ENCODE assay signal across 17 mouse cellular contexts in the genomic region with DNA sequence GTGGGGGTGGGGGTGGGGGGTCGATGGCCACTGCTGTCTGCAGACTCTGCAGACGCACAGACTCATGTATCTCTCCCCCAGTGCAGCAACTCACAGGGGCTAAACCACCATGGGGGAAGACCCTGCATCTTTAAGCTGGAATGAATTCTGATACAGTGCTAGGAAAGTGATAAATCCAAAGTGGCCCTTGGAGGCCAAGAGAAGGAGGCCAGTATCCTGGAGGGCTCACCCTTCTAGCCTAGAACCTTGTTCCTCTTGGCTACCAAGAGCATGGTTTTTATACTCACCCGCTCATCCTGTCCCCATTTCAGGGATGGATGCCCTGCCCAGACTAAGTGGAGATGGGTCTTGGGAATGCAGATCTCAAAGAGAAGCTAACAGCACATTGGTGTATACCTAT. TPM values are rescaled to one million over a fixed set of nuclear protein-coding genes. Genes with fewer than 3 reads are reported as not detected.
DNase-seq lines count a peak whose midpoint lies in the region; ATAC-seq and TF ChIP-seq lines count a peak whose summit lies in the region.
"Had no signal": no experiment of that assay in that cellular context is flagged by ENCODE, and none has a peak within 500 bp of the region (broad histone marks: within the 10 kb centered on the region; RNA-seq: fewer than 3 reads in every experiment).

No protein-coding gene starts in this region.

- DNase-seq in cerebellum, adult 9-11 months: peak; percentile 55
- no peak for DNase-seq in cerebellum, postnatal 4 days (ENCODE audit: low spot score in 2 of 2)
- DNase-seq in heart, postnatal 25 days (ENCODE audit: low spot score): no peak
- no peak for DNase-seq in layer of hippocampus, adult 2 months (ENCODE audit: low spot score in 2 of 2)
- DNase-seq in layer of hippocampus, adult 8-10 months (ENCODE audit: low spot score in 2 of 2): no peak
- DNase-seq: B cell, adult 2 months; liver, postnatal 0 days; right cerebral cortex, postnatal 25 days; thymus, postnatal 4 days had no signal

- TF ChIP-seq CTCF in layer of hippocampus, adult 2 months (conservative IDR thresholded peaks at IDR 0.05): no peak

- intact Hi-C loops in heart, postnatal 25 days (cut with DNase I): no loop called here

- no peaks in the 10 kb centered on the region for H3K9me3 ChIP-seq in heart, embryonic 15.5 days (replicated peaks)
- no peaks in the 10 kb centered on the region for H3K9me3 ChIP-seq in limb, embryonic 12.5 days
- H3K9me3 ChIP-seq: limb, embryonic 15.5 days had no signal

- ATAC-seq in heart, embryonic 15.5 days (replicated peaks; ENCODE audit: insufficient number of reproducible peaks, insufficient read depth, low FRiP score, low read depth): no peak
- ATAC-seq in limb, embryonic 12.5 days (ENCODE audit: insufficient number of reproducible peaks, insufficient read depth, low FRiP score, low TSS enrichment, low read depth): no peak
- ATAC-seq: forebrain, embryonic 14.5 days; intestine, postnatal 0 days; liver, postnatal 0 days; midbrain, embryonic 16.5 days had no signal

- H3K27ac ChIP-seq in heart, embryonic 15.5 days: no peak overlapping the region
- H3K27ac ChIP-seq in layer of hippocampus, adult 2 months: peak overlapping the region; percentile 70
- no peak overlapping the region for H3K27ac ChIP-seq in limb, embryonic 12.5 days
- H3K27ac ChIP-seq: hindbrain, embryonic 14.5 days; limb, embryonic 15.5 days had no signal

- H3K27me3 ChIP-seq in heart, embryonic 15.5 days: peaks cover 45% of the 10 kb centered on the region
- H3K27me3 ChIP-seq in limb, embryonic 12.5 days: peaks cover 51% of the 10 kb centered on the region

- H3K4me3 ChIP-seq in heart, embryonic 15.5 days: no peak overlapping the region
- H3K4me3 ChIP-seq in layer of hippocampus, adult 2 months: peak overlapping the region; percentile 73; the same call in 1 of the 2 replicates
- H3K4me3 ChIP-seq in limb, embryonic 12.5 days (replicated peaks): no peak overlapping the region
- H3K4me3 ChIP-seq: limb, embryonic 15.5 days had no signal

- no peaks in the 10 kb centered on the region for H3K36me3 ChIP-seq in heart, embryonic 15.5 days
- no peaks in the 10 kb centered on the region for H3K36me3 ChIP-seq in limb, embryonic 12.5 days
- H3K36me3 ChIP-seq: limb, embryonic 15.5 days had no signal

- peak overlapping the region; percentile 28; the same call in 1 of the 2 replicates for H3K4me2 ChIP-seq in heart, embryonic 15.5 days
- peak overlapping the region; percentile 17; the same call in 1 of the 2 replicates for H3K4me2 ChIP-seq in limb, embryonic 12.5 days
- H3K4me2 ChIP-seq: hindbrain, embryonic 14.5 days; limb, embryonic 15.5 days had no signal

- 41% methylated on average over 3 of the region's 3 CpGs for WGBS in heart, embryonic 15.5 days
- 39% methylated on average over 3 of the region's 3 CpGs for WGBS in limb, embryonic 12.5 days

- peaks cover 29% of the 10 kb centered on the region for H3K4me1 ChIP-seq in heart, embryonic 15.5 days (replicated peaks)
- H3K4me1 ChIP-seq in limb, embryonic 12.5 days (replicated peaks): peaks cover 22% of the 10 kb centered on the region

- H3K9ac ChIP-seq in heart, embryonic 15.5 days: no peak overlapping the region
- H3K9ac ChIP-seq in limb, embryonic 12.5 days (replicated peaks): no peak overlapping the region
- H3K9ac ChIP-seq: hindbrain, embryonic 14.5 days; limb, embryonic 15.5 days; liver, postnatal 0 days had no signal

RNA-seq across cellular contexts. Expression of a gene that starts 2.7 kb away (rescaled TPM):
- polyA plus RNA-seq in heart, embryonic 15.5 days (2015; fragmentation: Nextera tagmentation; extraction: Ambion mirVana): 0.60 and 0.90 TPM in 2 replicates
- total RNA-seq in heart, postnatal 25 days (2021): 10 to 100 TPM; 32.8 to 47.4 TPM
- 10 to 100 TPM; 67.0 to 73.9 TPM for total RNA-seq in layer of hippocampus, adult 2 months (2021)
- 10 to 100 TPM; 54.6 to 84.1 (median 66.1) TPM for total RNA-seq in layer of hippocampus, adult 8-10 months (2022)
- polyA plus RNA-seq in limb, embryonic 12.5 days (2016; fragmentation: Nextera tagmentation; extraction: Ambion mirVana): 0.33 TPM in 1 of 2 replicates, not detected in the other
- polyA plus RNA-seq: limb, embryonic 15.5 days; liver, postnatal 0 days; Patski had no signal

RNA-seq across cellular contexts. Expression of a gene that starts 44.1 kb away (rescaled TPM):
- polyA plus RNA-seq in heart, embryonic 15.5 days (2015; fragmentation: Nextera tagmentation; extraction: Ambion mirVana): 31.4 and 36.2 TPM in 2 replicates
- total RNA-seq in heart, postnatal 25 days (2021): 10 to 100 TPM in 1 of 2 experiments, 1 to 10 TPM in 1; 7.6 to 10.2 TPM
- total RNA-seq in layer of hippocampus, adult 2 months (2021): 10 to 100 TPM; 30.7 to 32.1 TPM
- 10 to 100 TPM; 26.9 to 34.3 (median 31.1) TPM for total RNA-seq in layer of hippocampus, adult 8-10 months (2022)
- 65.6 and 66.5 TPM in 2 replicates for polyA plus RNA-seq in limb, embryonic 12.5 days (2016; fragmentation: Nextera tagmentation; extraction: Ambion mirVana)
